Mouse (Mus musculus) kidney, postnatal 0 days (tissue): ENCODE measurements at regions not wholly inside any gene's neighbourhood (a gene's known extent, or its start where the extent isn't known, plus 50 kb on each side); places are given as distances from the start of the nearest gene placed in this dataset.
"Not testable (repeated sequence)": the region's sequence is repeated elsewhere in the genome, so short reads cannot be mapped to it uniquely, and the experiment has no call there.

Experiments
- ATAC-seq: fragments of 200-750 bp; cut with Nextera tagmentation; replicated peaks from 2 replicates; pipeline ENCODE4 v1.8.0; 2017; ENCODE audit warnings: low read depth, moderate number of reproducible peaks, moderate TSS enrichment, moderate library complexity; ENCODE audit not compliant: low FRiP score
- DNase-seq: peaks from one replicate; pipeline ENCODE4 v3.0.0-alpha.2; 2016; ENCODE audit warnings: low spot score
- H3K27ac ChIP-seq: fragments of 300-500 bp; sonication (generic); 2 replicates; pipeline ENCODE4 v1.5.1; 2014; ENCODE audit warnings: mild to moderate bottlenecking
- H3K27me3 ChIP-seq: fragments of 300-500 bp; sonication (generic); 2 replicates; pipeline ENCODE4 v1.6.1; 2014; ENCODE audit warnings: low read length, mixed read lengths; ENCODE audit not compliant: insufficient read depth
- H3K36me3 ChIP-seq: fragments of 300-500 bp; sonication (generic); 2 replicates; pipeline ENCODE4 v1.6.1; 2014; ENCODE audit warnings: low read length, mixed read lengths; ENCODE audit not compliant: insufficient read depth
- H3K4me1 ChIP-seq: fragments of 300-500 bp; sonication (generic); replicated peaks from 2 replicates; pipeline ENCODE4 v1.6.1; 2014; ENCODE audit warnings: antibody characterized with exemption, low read length, mixed read lengths; ENCODE audit not compliant: insufficient read depth
- H3K4me2 ChIP-seq: fragments of 300-500 bp; sonication (generic); 2 replicates; pipeline ENCODE4 v1.6.1; 2014; ENCODE audit warnings: mild to moderate bottlenecking, low read length, moderate library complexity, mixed read lengths
- H3K4me3 ChIP-seq: fragments of 300-500 bp; sonication (generic); replicated peaks from 2 replicates; pipeline ENCODE4 v1.5.1; 2014; ENCODE audit warnings: low read depth, low read length
- H3K9ac ChIP-seq: fragments of 300-500 bp; sonication (generic); 2 replicates; pipeline ENCODE4 v1.6.1; 2014; ENCODE audit warnings: low read depth, low read length
- H3K9me3 ChIP-seq: fragments of 300-500 bp; sonication (generic); replicated peaks from 2 replicates; pipeline ENCODE4 v1.6.1; 2016; ENCODE audit warnings: low read length, inconsistent platforms, mixed read lengths
- CTCF ChIP-seq: IDR thresholded peaks from 2 replicates; pipeline ENCODE4 v1.5.1; 2016; ENCODE audit warnings: antibody characterized with exemption, low read depth, mild to moderate bottlenecking, moderate library complexity
- WGBS: fragments of 180-500 bp; shearing (Covaris S2); extraction: QIAGEN DNeasy Blood & Tissue Kit; methylation state at CpG from one replicate; pipeline ENCODE4 v1.1.7; 2014; 5-methylcytosine and 5-hydroxymethylcytosine counted together

DNA sequence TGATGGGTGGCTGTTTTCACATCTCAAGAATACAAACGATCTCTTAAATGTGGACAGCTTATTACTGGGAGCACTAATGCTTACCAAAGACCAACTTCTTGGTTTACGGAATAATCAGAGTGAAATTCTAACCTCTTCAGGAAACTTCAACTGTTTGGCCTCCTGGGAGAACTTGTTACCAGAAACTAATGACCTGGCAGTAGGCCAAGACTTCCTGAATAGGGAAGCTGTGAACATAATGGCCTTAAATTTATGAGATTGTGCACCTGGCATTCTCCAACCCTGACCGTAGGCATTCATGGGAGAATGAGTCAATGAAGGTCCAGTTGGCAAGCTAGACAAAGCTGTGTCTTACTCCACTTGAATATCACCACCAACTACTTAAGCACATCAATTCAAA, 160.8 kb upstream of the Fbxl4 start:
- Histone ChIP-seq H3K36me3 (no peaks in the 10 kb centered on the region), H3K4me2 (no peak overlapping the region), H3K4me3 (no peak overlapping the region), H3K27ac (no peak overlapping the region), H3K9me3 (no peaks in the 10 kb centered on the region), H3K4me1 (no peaks in the 10 kb centered on the region), H3K9ac (no peak overlapping the region), H3K27me3 (no peaks in the 10 kb centered on the region)
- 12% methylated on average over 3 of the region's 3 CpGs for WGBS
- no peak for TF ChIP-seq CTCF
- no peak for ATAC-seq
- peak; percentile 36 for DNase-seq

DNA sequence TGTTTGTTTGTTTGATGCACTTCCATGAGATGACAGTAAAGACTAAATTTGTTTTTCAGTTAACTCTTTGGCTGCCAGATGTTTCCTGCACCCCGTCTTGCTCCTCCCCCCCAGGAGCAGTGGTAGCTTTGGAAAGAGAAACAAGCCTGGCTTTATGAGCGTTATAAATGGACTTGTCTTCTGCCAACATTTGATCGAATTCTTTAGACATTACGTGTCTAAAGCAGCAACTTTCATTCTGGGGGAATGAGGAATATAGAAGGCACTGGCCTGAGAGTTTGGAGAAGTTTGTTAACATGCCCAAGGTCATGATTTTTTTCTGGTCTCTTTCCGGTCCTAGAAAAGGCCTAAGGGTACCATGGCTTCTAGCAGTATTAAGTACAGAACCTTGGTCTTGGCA, 148.8 kb upstream of the Fbxl4 start:
- no peaks in the 10 kb centered on the region for H3K4me1 ChIP-seq
- ATAC-seq, result no peak
- whole genome bisulfite sequencing, result 61% methylated on average over 5 of the region's 5 CpGs
- H3K27ac ChIP-seq, result no peak overlapping the region
- H3K9me3 ChIP-seq, result no peaks in the 10 kb centered on the region
- TF ChIP-seq CTCF, result no peak
- H3K36me3 ChIP-seq, result no peaks in the 10 kb centered on the region
- H3K9ac ChIP-seq, result no peak overlapping the region
- peak; percentile 18 for DNase-seq
- H3K27me3 ChIP-seq, result no peaks in the 10 kb centered on the region
- H3K4me3 ChIP-seq, result no peak overlapping the region
- no peak overlapping the region for H3K4me2 ChIP-seq

DNA sequence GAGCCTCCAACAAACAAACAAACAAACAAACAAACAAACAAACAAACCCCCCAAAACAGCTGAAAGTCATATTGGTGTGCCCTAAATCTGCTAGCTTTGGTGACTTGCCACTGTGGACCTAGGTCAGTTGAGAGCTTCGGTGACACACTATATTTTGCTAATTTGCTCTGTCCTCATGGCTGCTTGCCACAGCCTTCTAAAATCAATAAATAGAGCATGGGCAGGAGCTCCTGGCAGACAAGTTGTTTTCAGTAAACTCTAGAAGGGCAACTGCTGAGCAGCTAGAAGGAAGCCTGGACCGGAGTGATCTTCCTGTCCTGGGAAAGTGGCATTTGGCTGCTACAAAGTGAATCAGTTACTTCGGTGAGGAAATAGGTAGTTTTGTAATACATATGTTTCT, 119.7 kb upstream of the Fbxl4 start:
- H3K36me3 ChIP-seq, result no peaks in the 10 kb centered on the region
- no peak overlapping the region for H3K4me2 ChIP-seq
- H3K9me3 ChIP-seq, result no peaks in the 10 kb centered on the region
- ATAC-seq (no peak), DNase-seq (no peak)
- no peaks in the 10 kb centered on the region for H3K4me1 ChIP-seq
- H3K27ac ChIP-seq, result no peak overlapping the region
- TF ChIP-seq CTCF, result no peak
- H3K4me3 ChIP-seq, result no peak overlapping the region
- H3K9ac ChIP-seq, result no peak overlapping the region
- no peaks in the 10 kb centered on the region for H3K27me3 ChIP-seq
- WGBS, result 80% methylated on average over 3 of the region's 3 CpGs

DNA sequence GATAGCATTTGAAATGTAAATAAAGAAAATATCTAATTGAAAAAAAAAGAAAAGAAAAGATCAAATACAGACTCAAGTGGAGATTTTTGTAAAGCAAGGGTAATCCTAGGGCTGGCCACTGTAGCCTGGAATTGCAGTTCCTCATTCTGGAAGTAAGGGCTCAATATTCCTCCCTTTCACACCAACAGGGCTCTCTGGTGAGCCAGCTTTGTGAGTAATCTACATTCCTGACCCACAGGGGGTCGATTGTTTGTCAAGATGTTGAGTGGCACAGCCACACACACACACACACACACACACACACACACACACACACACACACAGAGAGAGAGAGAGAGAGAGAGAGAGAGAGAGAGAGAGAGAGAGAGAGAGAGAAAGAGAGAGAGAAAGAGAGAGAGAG, 107.1 kb upstream of the Fbxl4 start:
- DNase-seq, ATAC-seq, H3K36me3 ChIP-seq, H3K4me2 ChIP-seq, H3K9me3 ChIP-seq, H3K27ac ChIP-seq, H3K9ac ChIP-seq, H3K27me3 ChIP-seq, H3K4me3 ChIP-seq, H3K4me1 ChIP-seq: not testable (repeated sequence)
- 30% methylated on average over 1 of the region's 1 CpGs for WGBS

DNA sequence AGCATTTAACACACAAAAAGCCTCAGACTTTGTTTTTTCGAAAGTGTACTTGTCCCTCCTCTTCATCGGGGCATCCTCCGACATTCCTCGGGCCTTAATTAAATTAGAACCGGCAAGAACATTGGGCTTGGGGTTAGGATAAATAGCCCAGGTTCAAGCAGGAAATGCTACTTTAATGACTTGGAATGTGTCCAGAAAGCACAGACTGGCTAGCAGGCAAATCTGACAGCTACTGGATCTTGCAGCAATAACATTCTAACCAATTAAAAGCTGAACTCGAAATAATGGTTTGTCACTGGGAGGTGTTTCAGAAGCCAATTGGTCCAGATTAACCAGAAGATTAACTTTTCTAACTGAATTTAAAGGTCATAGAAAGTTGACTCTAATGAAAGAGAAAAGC, 93.4 kb upstream of the Fbxl4 start:
- no peak for TF ChIP-seq CTCF
- no peaks in the 10 kb centered on the region for H3K4me1 ChIP-seq
- no peaks in the 10 kb centered on the region for H3K36me3 ChIP-seq
- H3K27me3 ChIP-seq, result no peaks in the 10 kb centered on the region
- no peak overlapping the region for H3K27ac ChIP-seq
- 12% methylated on average over 6 of the region's 6 CpGs for WGBS
- peak; percentile 75 for DNase-seq
- no peak overlapping the region for H3K4me2 ChIP-seq
- no peak overlapping the region for H3K9ac ChIP-seq
- ATAC-seq, result no peak
- H3K9me3 ChIP-seq, result no peaks in the 10 kb centered on the region
- no peak overlapping the region for H3K4me3 ChIP-seq

DNA sequence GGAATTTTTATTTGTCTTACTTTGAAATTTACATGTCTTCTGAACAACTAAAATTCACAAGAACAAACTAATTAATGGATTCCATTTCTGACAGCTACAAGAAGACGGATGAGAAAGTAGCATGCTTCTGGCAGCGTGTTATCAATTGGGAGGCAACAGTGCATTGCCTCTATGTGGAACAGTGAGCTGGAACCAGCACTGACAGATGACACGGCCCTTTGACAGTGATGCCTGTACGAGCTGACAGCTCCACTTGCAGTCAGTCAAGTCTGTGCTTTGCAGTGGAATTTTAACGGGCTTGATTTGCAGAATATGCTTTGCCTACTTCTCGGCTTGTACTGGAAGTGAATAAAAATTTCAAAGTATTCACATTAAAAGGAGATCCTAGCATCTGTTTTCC, 88.3 kb upstream of the Fbxl4 start:
- no peaks in the 10 kb centered on the region for H3K9me3 ChIP-seq
- TF ChIP-seq CTCF, result no peak
- ATAC-seq (no peak), DNase-seq (no peak)
- WGBS, result 64% methylated on average over 6 of the region's 6 CpGs
- H3K9ac ChIP-seq, result no peak overlapping the region
- H3K4me1 ChIP-seq, result no peaks in the 10 kb centered on the region
- H3K27me3 ChIP-seq, result no peaks in the 10 kb centered on the region
- no peak overlapping the region for H3K4me3 ChIP-seq
- no peak overlapping the region for H3K4me2 ChIP-seq
- H3K36me3 ChIP-seq, result no peaks in the 10 kb centered on the region
- H3K27ac ChIP-seq, result no peak overlapping the region

DNA sequence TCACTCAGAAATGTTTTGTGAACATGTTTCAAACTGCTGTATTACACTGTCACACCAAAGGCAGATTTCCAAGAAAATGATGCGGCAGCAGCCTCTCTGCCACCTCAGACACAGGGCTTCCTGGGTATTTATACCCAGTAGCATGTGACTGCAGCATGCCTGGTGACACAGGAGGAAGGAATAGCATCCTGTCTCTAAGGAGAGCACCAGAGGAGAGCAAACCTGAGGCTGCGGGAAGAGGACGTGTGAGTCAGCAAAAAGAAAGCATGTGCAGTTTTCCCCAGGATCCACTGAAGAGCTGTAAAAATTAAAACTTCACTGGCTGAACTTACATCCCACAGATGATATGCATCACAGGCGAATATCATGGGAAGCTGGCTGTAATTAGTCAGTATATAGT, 83.2 kb upstream of the Fbxl4 start:
- DNase-seq, result no peak
- ATAC-seq, result no peak
- H3K4me1 ChIP-seq, result no peaks in the 10 kb centered on the region
- H3K4me2 ChIP-seq, result peak overlapping the region; percentile 7; the same call in 1 of the 2 replicates
- H3K27ac ChIP-seq, result no peak overlapping the region
- no peak overlapping the region for H3K4me3 ChIP-seq
- WGBS, result 54% methylated on average over 4 of the region's 4 CpGs
- no peak for TF ChIP-seq CTCF
- H3K9me3 ChIP-seq, result no peaks in the 10 kb centered on the region
- H3K9ac ChIP-seq, result no peak overlapping the region
- H3K27me3 ChIP-seq, result no peaks in the 10 kb centered on the region
- no peaks in the 10 kb centered on the region for H3K36me3 ChIP-seq
